Mouse (Mus musculus): ENCODE results near the gene Nipal3. TPM values are rescaled to one million over a fixed set of nuclear protein-coding genes. Genes with fewer than 3 reads are reported as not detected.
A peak's percentile ranks its signal among the peaks of the same experiment; 100 is the strongest.

The Nipal3 gene
- polyA plus RNA-seq, 1 experiment from 2014 or later, result 5.1 TPM

- 30% methylated on average over 12 of the region's 12 CpGs for WGBS
- Histone ChIP-seq H3K4me3 (no peak overlapping the region), H3K9ac (no peak overlapping the region)
These were observed 41.3 kb downstream of the Nipal3 start for GRCm38 (mm10) chr4:135453572-135453971.

GRCm38 (mm10) chr4:135453164-135453563 lies 41.7 kb downstream of the Nipal3 start:
- no peak overlapping the region for H3K4me3 ChIP-seq
- 34% methylated on average over 6 of the region's 6 CpGs for WGBS
- no peaks in the 10 kb centered on the region for H3K36me3 ChIP-seq
- H3K27me3 ChIP-seq, result no peaks in the 10 kb centered on the region
- H3K4me1 ChIP-seq (replicated peaks), result peaks cover 21% of the 10 kb centered on the region
- no peak overlapping the region for H3K9ac ChIP-seq
- H3K9me3 ChIP-seq, result no peaks in the 10 kb centered on the region
- ATAC-seq (ENCODE audit: low read depth), result no peak
- no peak overlapping the region for H3K4me2 ChIP-seq
- no peak overlapping the region for H3K27ac ChIP-seq (replicated peaks)

More at GRCm38 (mm10) chr4:135453572-135453971, 41.3 kb downstream of the Nipal3 start:
- ATAC-seq (ENCODE audit: low read depth), result no peak
- Histone ChIP-seq H3K4me2 (no peak overlapping the region), H3K36me3 (no peaks in the 10 kb centered on the region), H3K27ac (replicated peaks) (no peak overlapping the region), H3K27me3 (no peaks in the 10 kb centered on the region), H3K4me1 (replicated peaks) (peaks cover 21% of the 10 kb centered on the region), H3K9me3 (no peaks in the 10 kb centered on the region)

- no peaks in the 10 kb centered on the region for H3K27me3 ChIP-seq
- H3K4me3 ChIP-seq, result no peak overlapping the region
- no peak overlapping the region for H3K27ac ChIP-seq (replicated peaks)
These were observed 43.4 kb downstream of the Nipal3 start for GRCm38 (mm10) chr4:135451360-135452015.

DNA sequence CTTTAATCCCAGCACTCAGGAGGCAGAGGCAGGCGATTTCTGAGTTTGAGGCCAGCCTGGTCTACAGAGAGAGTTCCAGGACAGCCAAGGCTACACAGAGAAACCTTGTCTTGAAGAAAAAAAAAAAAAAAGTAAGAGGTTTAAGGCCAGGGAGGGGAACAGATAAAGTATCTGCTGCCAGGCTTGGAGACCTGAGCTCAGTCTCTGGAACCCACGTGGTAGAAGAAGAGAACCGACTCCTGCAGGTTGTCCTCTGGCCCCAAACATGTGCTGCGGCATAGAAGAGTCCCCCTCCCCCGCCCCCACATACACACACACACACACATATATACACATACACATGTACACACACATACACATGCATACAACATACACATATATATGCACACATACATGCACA lies 52.4 kb downstream of the Nipal3 start:
- WGBS, result 70% methylated on average over 5 of the region's 5 CpGs
- H3K27ac ChIP-seq (replicated peaks), result no peak overlapping the region
- no peak overlapping the region for H3K4me3 ChIP-seq
- H3K36me3 ChIP-seq, result no peaks in the 10 kb centered on the region
- H3K27me3 ChIP-seq, result no peaks in the 10 kb centered on the region
- no peaks in the 10 kb centered on the region for H3K9me3 ChIP-seq
- no peak overlapping the region for H3K4me2 ChIP-seq
- no peak overlapping the region for H3K9ac ChIP-seq
- ATAC-seq (ENCODE audit: low read depth), result no peak
- peaks cover 3% of the 10 kb centered on the region; the same call in 1 of the 2 replicates for H3K4me1 ChIP-seq (replicated peaks)

More at GRCm38 (mm10) chr4:135451360-135452015, 43.4 kb downstream of the Nipal3 start:
- no peak for ATAC-seq (ENCODE audit: low read depth)
- no peaks in the 10 kb centered on the region for H3K36me3 ChIP-seq
- no peaks in the 10 kb centered on the region for H3K9me3 ChIP-seq
- no peak overlapping the region for H3K4me2 ChIP-seq
- WGBS, result 53% methylated on average over 18 of the region's 18 CpGs
- H3K4me1 ChIP-seq (replicated peaks), result peaks cover 21% of the 10 kb centered on the region
- H3K9ac ChIP-seq, result no peak overlapping the region

DNA sequence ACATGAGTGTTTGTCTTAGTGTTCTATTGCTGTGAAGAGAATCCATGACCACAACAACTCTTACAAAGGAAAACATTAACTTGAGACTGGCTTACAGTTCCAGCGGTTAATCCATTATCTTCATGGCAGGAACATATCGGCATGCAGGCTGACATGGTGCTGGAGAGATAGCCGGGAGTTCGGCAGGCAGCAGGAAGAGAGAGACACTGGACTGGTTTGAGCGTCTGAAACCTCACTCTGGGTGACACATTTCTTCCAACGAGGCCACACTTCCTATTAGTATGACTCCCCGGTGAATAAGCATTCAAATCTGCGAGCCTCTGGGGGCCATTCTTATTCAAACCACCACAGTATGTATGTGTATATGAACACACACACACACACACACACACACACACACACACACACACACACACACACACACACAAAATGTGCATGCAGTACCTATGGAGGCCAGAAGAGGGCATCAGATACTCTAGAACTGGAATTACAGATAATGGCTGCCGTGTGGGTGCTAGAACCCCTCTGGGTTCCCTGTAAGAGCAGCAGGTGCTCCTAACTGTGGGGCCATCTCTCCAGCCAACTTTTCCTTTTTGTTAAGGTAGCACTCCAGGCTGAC lies 54.8 kb downstream of the Nipal3 start:
- H3K9me3 ChIP-seq, result no peaks in the 10 kb centered on the region
- WGBS, result 66% methylated on average over 9 of the region's 9 CpGs
- no peak overlapping the region for H3K4me3 ChIP-seq
- no peaks in the 10 kb centered on the region for H3K36me3 ChIP-seq
- H3K4me2 ChIP-seq, result no peak overlapping the region
- no peak for ATAC-seq (ENCODE audit: low read depth)
- H3K4me1 ChIP-seq (replicated peaks), result peaks cover 3% of the 10 kb centered on the region; the same call in 1 of the 2 replicates
- no peak overlapping the region for H3K27ac ChIP-seq (replicated peaks)
- H3K27me3 ChIP-seq, result no peaks in the 10 kb centered on the region
- H3K9ac ChIP-seq, result no peak overlapping the region

DNA sequence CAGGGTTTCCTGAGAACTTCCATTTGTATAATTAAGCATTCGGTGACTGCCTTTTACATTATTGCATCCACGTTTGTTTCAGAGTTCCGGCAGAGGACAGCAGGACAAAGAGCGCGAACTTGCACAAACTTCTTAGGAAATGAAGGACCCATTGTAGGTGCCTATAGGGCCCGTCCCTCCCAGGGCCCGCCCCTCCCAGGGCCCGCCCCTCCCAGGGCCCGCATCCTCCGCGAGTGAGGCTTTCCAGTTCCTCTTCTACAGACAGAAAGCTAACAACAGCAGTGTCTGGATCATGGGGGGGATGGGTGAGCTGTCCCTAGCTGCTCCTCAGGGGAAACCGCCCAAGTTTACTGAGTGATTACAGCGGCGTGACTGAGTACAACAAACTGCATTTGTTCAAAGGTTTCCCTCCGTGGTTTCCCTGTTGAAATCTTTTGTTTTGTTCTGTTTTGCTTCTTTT lies 55.6 kb downstream of the Nipal3 start:
- 3% methylated on average over 15 of the region's 15 CpGs for WGBS
- Histone ChIP-seq H3K4me2 (peak overlapping the region; percentile 40), H3K9me3 (no peaks in the 10 kb centered on the region), H3K27me3 (no peaks in the 10 kb centered on the region), H3K36me3 (no peaks in the 10 kb centered on the region), H3K4me3 (no peak overlapping the region), H3K4me1 (replicated peaks) (peaks cover 11% of the 10 kb centered on the region), H3K27ac (replicated peaks) (no peak overlapping the region), H3K9ac (0 out of 2 replicates have a peak overlapping the region, but pooled peaks have one; percentile 17)
- ATAC-seq (ENCODE audit: low read depth), result 0 out of 2 replicates have a peak, but pooled peaks have one; percentile 49

DNA sequence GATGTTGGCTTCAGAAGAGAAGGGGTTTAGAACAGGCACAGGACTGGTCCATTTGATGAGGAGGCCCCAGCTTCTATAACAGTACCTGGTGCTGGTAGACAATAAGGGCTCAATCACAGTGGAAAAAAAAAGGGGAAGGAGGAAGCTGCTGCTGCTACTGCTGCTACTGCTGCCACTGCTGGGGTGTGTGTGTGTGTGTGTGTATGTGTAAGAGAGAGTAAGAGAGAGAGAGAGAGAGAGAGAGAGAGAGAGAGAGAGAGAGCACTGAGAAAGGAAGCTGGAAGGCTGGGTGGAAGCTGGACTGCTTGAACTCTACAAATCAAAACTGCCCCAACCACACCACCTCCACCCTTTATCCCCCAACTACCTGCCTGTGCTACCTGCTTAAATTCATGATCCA lies 56.9 kb downstream of the Nipal3 start:
- no peaks in the 10 kb centered on the region for H3K27me3 ChIP-seq

DNA sequence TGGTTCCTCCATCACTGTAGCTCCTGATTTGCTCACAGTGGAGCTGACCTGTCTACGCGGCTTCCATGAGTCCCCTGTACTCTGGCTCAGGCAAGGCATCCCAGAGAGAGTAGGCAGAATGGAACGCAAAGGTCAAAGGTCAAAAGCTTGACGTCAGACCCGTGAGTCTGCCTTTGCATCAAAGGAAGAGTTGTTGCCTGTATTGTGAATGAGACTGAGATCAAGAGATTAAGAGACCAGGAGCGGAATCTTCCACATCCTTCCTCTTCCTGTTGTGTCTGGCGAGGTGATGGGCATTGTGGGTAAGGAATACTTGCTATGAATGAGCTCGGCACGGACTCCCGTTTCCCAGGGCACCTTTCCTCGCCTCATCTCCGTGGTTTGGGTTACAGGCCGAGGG lies 58.5 kb downstream of the Nipal3 start:
- Histone ChIP-seq H3K4me1 (replicated peaks) (peaks cover 24% of the 10 kb centered on the region), H3K4me3 (no peak overlapping the region), H3K9me3 (no peaks in the 10 kb centered on the region), H3K4me2 (no peak overlapping the region), H3K36me3 (no peaks in the 10 kb centered on the region), H3K27ac (replicated peaks) (0 out of 2 replicates have a peak overlapping the region, but pooled peaks have one; percentile 46), H3K27me3 (no peaks in the 10 kb centered on the region; the same call in 1 of the 2 replicates), H3K9ac (no peak overlapping the region)
- ATAC-seq (ENCODE audit: low read depth), result no peak
- WGBS, result 54% methylated on average over 13 of the region's 13 CpGs

More for the DNA sequence above, 56.9 kb downstream of the Nipal3 start:
- Histone ChIP-seq H3K27ac (replicated peaks) (no peak overlapping the region), H3K9me3 (no peaks in the 10 kb centered on the region), H3K4me3 (no peak overlapping the region), H3K4me2 (no peak overlapping the region), H3K36me3 (no peaks in the 10 kb centered on the region), H3K9ac (no peak overlapping the region), H3K4me1 (replicated peaks) (peaks cover 15% of the 10 kb centered on the region)
- no peak for ATAC-seq (ENCODE audit: low read depth)

DNA sequence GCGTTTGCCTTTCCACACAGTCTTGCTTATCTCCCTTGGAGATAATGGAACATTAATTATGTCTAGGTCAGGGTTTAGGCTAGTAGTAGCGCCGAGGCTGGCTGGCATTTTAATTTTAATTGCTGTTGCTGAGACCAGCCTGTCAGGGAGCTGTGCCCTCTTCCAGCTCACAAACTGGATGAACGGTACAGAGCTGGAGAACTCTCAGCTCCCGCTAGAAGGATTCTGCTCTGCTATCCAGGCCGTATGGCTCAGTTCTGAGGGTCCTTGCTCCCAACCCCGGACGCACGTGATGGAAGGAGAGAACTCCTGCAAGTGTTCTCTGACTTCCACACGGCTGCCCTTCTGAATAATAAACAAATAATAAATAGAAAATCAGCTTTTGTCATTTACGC lies 60.4 kb downstream of the Nipal3 start:
- Histone ChIP-seq H3K27me3 (no peaks in the 10 kb centered on the region; the same call in 1 of the 2 replicates), H3K9ac (peak overlapping the region; percentile 92), H3K4me3 (peak overlapping the region; percentile 76), H3K27ac (replicated peaks) (peak overlapping the region; percentile 78), H3K4me2 (peak overlapping the region; percentile 77), H3K4me1 (replicated peaks) (peaks cover 24% of the 10 kb centered on the region), H3K9me3 (no peaks in the 10 kb centered on the region), H3K36me3 (no peaks in the 10 kb centered on the region)
- 21% methylated on average over 11 of the region's 11 CpGs for WGBS
- ATAC-seq (ENCODE audit: low read depth), result peak; percentile 15

GRCm38 (mm10) chr4:135433443-135434394 lies 61.1 kb downstream of the Nipal3 start, which contains the start of gene Rcan3:
Gene Rcan3, minus strand, starts transcription at chr4:135433853.
- ATAC-seq (ENCODE audit: low read depth), result peak; percentile 83
- Histone ChIP-seq H3K4me1 (replicated peaks) (peaks cover 21% of the 10 kb centered on the region), H3K9me3 (no peaks in the 10 kb centered on the region), H3K4me3 (peak within 1 kb of the TSS; percentile 76), H3K36me3 (no peaks in the 10 kb centered on the region), H3K4me2 (peak within 1 kb of the TSS; percentile 77), H3K27me3 (no peaks in the 10 kb centered on the region; the same call in 1 of the 2 replicates), H3K9ac (peak within 1 kb of the TSS; percentile 92), H3K27ac (replicated peaks) (peak within 1 kb of the TSS; percentile 78)
- WGBS, result under 1% methylated on average over 75 of the region's 79 CpGs

DNA sequence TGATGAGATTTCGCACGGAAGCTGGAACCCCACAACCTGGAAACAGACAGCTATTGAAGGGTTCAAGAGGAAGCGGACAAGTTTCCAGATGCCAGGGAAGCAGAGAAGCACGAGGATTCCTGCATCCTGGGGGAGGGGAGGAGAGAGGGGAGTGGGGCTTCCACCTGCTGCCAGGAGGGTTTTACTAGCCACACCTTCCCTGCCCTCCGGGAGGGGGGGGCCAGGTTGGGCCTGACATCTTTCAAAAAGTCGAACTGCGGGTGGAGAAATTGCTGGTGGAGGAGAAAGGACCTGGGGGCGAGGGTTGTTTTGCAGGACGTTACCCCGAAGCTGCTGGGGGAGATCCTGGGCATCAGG lies 61.8 kb downstream of the Nipal3 start:
- Histone ChIP-seq H3K4me1 (replicated peaks) (peaks cover 21% of the 10 kb centered on the region), H3K27ac (replicated peaks) (peak overlapping the region; percentile 62; the same call in 1 of the 2 replicates), H3K36me3 (no peaks in the 10 kb centered on the region), H3K9me3 (no peaks in the 10 kb centered on the region), H3K9ac (peak overlapping the region; percentile 92), H3K27me3 (no peaks in the 10 kb centered on the region; the same call in 1 of the 2 replicates), H3K4me3 (peak overlapping the region; percentile 76), H3K4me2 (peak overlapping the region; percentile 77)
- ATAC-seq (ENCODE audit: low read depth), result peak; percentile 25; the same call in 1 of the 2 replicates
- 6% methylated on average over 10 of the region's 10 CpGs for WGBS

Data from neural tube, embryonic 13.5 days (tissue).